Mouse (Mus musculus): ENCODE measurements around the gene Polr2h. TPM values are rescaled to one million over a fixed set of nuclear protein-coding genes. Genes with fewer than 3 reads are reported as not detected.
A peak's percentile ranks its signal among the peaks of the same experiment; 100 is the strongest.

The Polr2h gene
- polyA plus RNA-seq, 1 experiment from 2014 or later, result 95.9 TPM

- no peak for DNase-seq (ENCODE audit: low spot score)
- H3K9ac ChIP-seq, result no peak overlapping the region
- H3K4me2 ChIP-seq (replicated peaks), result no peak overlapping the region
- 0 out of 2 replicates have a peak, but pooled peaks cover 2% of the 10 kb centered on the region for H3K4me1 ChIP-seq (replicated peaks; ENCODE audit: control insufficient read depth, insufficient read depth, low read length)
- no peaks in the 10 kb centered on the region for H3K9me3 ChIP-seq (ENCODE audit: control insufficient read depth, low read length)
- ATAC-seq (ENCODE audit: low FRiP score), result no peak
- H3K36me3 ChIP-seq (replicated peaks; ENCODE audit: control insufficient read depth, insufficient read depth), result peaks cover 15% of the 10 kb centered on the region
- H3K4me3 ChIP-seq (replicated peaks; ENCODE audit: low read length), result no peak overlapping the region
- WGBS, result 67% methylated on average over 1 of the region's 1 CpGs
- H3K27ac ChIP-seq, result no peak overlapping the region
- no peaks in the 10 kb centered on the region for H3K27me3 ChIP-seq (ENCODE audit: control insufficient read depth, insufficient read depth, low read length)
Observed at GRCm38 (mm10) chr16:20726384-20726783, 8.9 kb downstream of the Polr2h start.

DNA sequence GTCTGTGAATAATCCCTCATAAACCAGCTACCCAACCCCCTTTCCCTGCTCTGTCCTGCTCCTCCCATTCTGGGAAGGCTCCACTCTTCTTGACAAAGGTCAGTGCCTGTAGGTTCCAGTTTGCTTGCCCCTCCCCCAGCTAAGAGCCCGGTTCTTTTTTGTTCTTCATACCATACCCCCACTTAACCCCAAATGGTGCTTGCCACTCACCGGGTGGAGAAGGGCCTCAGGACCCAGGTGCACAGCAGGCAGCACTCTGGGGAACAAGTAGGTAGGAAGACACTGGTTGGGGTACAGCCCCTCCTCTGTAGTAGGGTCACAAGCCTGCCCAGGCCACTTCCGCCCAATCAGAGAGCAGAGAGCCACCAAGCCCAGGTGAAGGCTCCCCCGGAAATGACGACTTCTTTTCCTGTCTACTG, 12.8 kb downstream of the Polr2h start:
- DNase-seq (ENCODE audit: low spot score) (no peak), ATAC-seq (ENCODE audit: low FRiP score) (no peak)
- H3K27me3 ChIP-seq (ENCODE audit: control insufficient read depth, insufficient read depth, low read length), result peaks cover 9% of the 10 kb centered on the region
- H3K36me3 ChIP-seq (replicated peaks; ENCODE audit: control insufficient read depth, insufficient read depth), result no peaks in the 10 kb centered on the region
- H3K27ac ChIP-seq, result no peak overlapping the region
- H3K4me3 ChIP-seq (replicated peaks; ENCODE audit: low read length), result no peak overlapping the region
- H3K4me2 ChIP-seq (replicated peaks), result no peak overlapping the region
- 48% methylated on average over 5 of the region's 5 CpGs for WGBS
- no peak overlapping the region for H3K9ac ChIP-seq
- H3K9me3 ChIP-seq (ENCODE audit: control insufficient read depth, low read length), result no peaks in the 10 kb centered on the region
- H3K4me1 ChIP-seq (replicated peaks; ENCODE audit: control insufficient read depth, insufficient read depth, low read length), result peaks cover 16% of the 10 kb centered on the region

- no peak for DNase-seq (ENCODE audit: low spot score)
- H3K27ac ChIP-seq, result no peak overlapping the region
Observed at GRCm38 (mm10) chr16:20731688-20732087, 14.2 kb downstream of the Polr2h start.

GRCm38 (mm10) chr16:20732251-20732924, 14.9 kb downstream of the Polr2h start:
- ATAC-seq (ENCODE audit: low FRiP score), result peak; percentile 63
- WGBS, result 0% methylated on average over 26 of the region's 30 CpGs

More at GRCm38 (mm10) chr16:20731688-20732087, 14.2 kb downstream of the Polr2h start:
- Histone ChIP-seq H3K36me3 (replicated peaks; ENCODE audit: control insufficient read depth, insufficient read depth) (0 out of 2 replicates have a peak, but pooled peaks cover 7% of the 10 kb centered on the region), H3K4me3 (replicated peaks; ENCODE audit: low read length) (no peak overlapping the region), H3K4me2 (replicated peaks) (0 out of 2 replicates have a peak overlapping the region, but pooled peaks have one; percentile 87), H3K4me1 (replicated peaks; ENCODE audit: control insufficient read depth, insufficient read depth, low read length) (peaks cover 16% of the 10 kb centered on the region), H3K9me3 (ENCODE audit: control insufficient read depth, low read length) (no peaks in the 10 kb centered on the region), H3K9ac (no peak overlapping the region), H3K27me3 (ENCODE audit: control insufficient read depth, insufficient read depth, low read length) (peaks cover 10% of the 10 kb centered on the region)
- ATAC-seq (ENCODE audit: low FRiP score), result no peak; the same call in 1 of the 2 replicates
- WGBS, result 60% methylated on average over 5 of the region's 5 CpGs

GRCm38 (mm10) chr16:20732925-20733730, 15.7 kb downstream of the Polr2h start, which contains the start of gene Chrd:
Chrd (plus strand) TSS chr16:20733127.
- Histone ChIP-seq H3K4me1 (replicated peaks; ENCODE audit: control insufficient read depth, insufficient read depth, low read length) (peaks cover 16% of the 10 kb centered on the region), H3K27me3 (ENCODE audit: control insufficient read depth, insufficient read depth, low read length) (peaks cover 10% of the 10 kb centered on the region), H3K4me3 (replicated peaks; ENCODE audit: low read length) (peak within 1 kb of the TSS; percentile 81), H3K9ac (peak within 1 kb of the TSS; percentile 89), H3K4me2 (replicated peaks) (peak within 1 kb of the TSS; percentile 87), H3K36me3 (replicated peaks; ENCODE audit: control insufficient read depth, insufficient read depth) (0 out of 2 replicates have a peak, but pooled peaks cover 13% of the 10 kb centered on the region), H3K27ac (peak within 1 kb of the TSS; percentile 83), H3K9me3 (ENCODE audit: control insufficient read depth, low read length) (no peaks in the 10 kb centered on the region)
- DNase-seq (ENCODE audit: low spot score) (peak; percentile 54), ATAC-seq (ENCODE audit: low FRiP score) (peak; percentile 81)
- under 1% methylated on average over 61 of the region's 70 CpGs for WGBS

More at GRCm38 (mm10) chr16:20732251-20732924, 14.9 kb downstream of the Polr2h start:
- peak overlapping the region; percentile 83 for H3K27ac ChIP-seq
- no peaks in the 10 kb centered on the region for H3K9me3 ChIP-seq (ENCODE audit: control insufficient read depth, low read length)
- H3K4me3 ChIP-seq (replicated peaks; ENCODE audit: low read length), result peak overlapping the region; percentile 81
- H3K27me3 ChIP-seq (ENCODE audit: control insufficient read depth, insufficient read depth, low read length), result peaks cover 10% of the 10 kb centered on the region
- DNase-seq (ENCODE audit: low spot score), result peak; percentile 46
- H3K36me3 ChIP-seq (replicated peaks; ENCODE audit: control insufficient read depth, insufficient read depth), result 0 out of 2 replicates have a peak, but pooled peaks cover 13% of the 10 kb centered on the region
- H3K4me2 ChIP-seq (replicated peaks), result peak overlapping the region; percentile 87
- peak overlapping the region; percentile 89 for H3K9ac ChIP-seq
- H3K4me1 ChIP-seq (replicated peaks; ENCODE audit: control insufficient read depth, insufficient read depth, low read length), result peaks cover 16% of the 10 kb centered on the region

- peak within 1 kb of the TSS; percentile 81 for H3K4me3 ChIP-seq (replicated peaks; ENCODE audit: low read length)
- H3K4me1 ChIP-seq (replicated peaks; ENCODE audit: control insufficient read depth, insufficient read depth, low read length), result peaks cover 16% of the 10 kb centered on the region
- H3K27me3 ChIP-seq (ENCODE audit: control insufficient read depth, insufficient read depth, low read length), result peaks cover 10% of the 10 kb centered on the region
- ATAC-seq (ENCODE audit: low FRiP score) (no peak), DNase-seq (ENCODE audit: low spot score) (peak; percentile 59)
- peak within 1 kb of the TSS; percentile 87 for H3K4me2 ChIP-seq (replicated peaks)
- peak within 1 kb of the TSS; percentile 89 for H3K9ac ChIP-seq
- no peaks in the 10 kb centered on the region for H3K9me3 ChIP-seq (ENCODE audit: control insufficient read depth, low read length)
- 3% methylated on average over 45 of the region's 45 CpGs for WGBS
- peak within 1 kb of the TSS; percentile 83 for H3K27ac ChIP-seq
- H3K36me3 ChIP-seq (replicated peaks; ENCODE audit: control insufficient read depth, insufficient read depth), result 0 out of 2 replicates have a peak, but pooled peaks cover 13% of the 10 kb centered on the region
Observed at GRCm38 (mm10) chr16:20733731-20734730, 16.6 kb downstream of the Polr2h start, which contains the start of gene Thpo. Thpo (minus strand) TSS chr16:20734511.

GRCm38 (mm10) chr16:20735651-20736050, 18.2 kb downstream of the Polr2h start:
- Histone ChIP-seq H3K9me3 (ENCODE audit: control insufficient read depth, low read length) (no peaks in the 10 kb centered on the region), H3K4me3 (replicated peaks; ENCODE audit: low read length) (no peak overlapping the region), H3K4me2 (replicated peaks) (no peak overlapping the region), H3K27me3 (ENCODE audit: control insufficient read depth, insufficient read depth, low read length) (peaks cover 10% of the 10 kb centered on the region), H3K27ac (no peak overlapping the region), H3K9ac (no peak overlapping the region), H3K4me1 (replicated peaks; ENCODE audit: control insufficient read depth, insufficient read depth, low read length) (peaks cover 16% of the 10 kb centered on the region), H3K36me3 (replicated peaks; ENCODE audit: control insufficient read depth, insufficient read depth) (0 out of 2 replicates have a peak, but pooled peaks cover 13% of the 10 kb centered on the region)
- 83% methylated on average over 5 of the region's 5 CpGs for WGBS
- DNase-seq (ENCODE audit: low spot score) (no peak), ATAC-seq (ENCODE audit: low FRiP score) (no peak)

DNA sequence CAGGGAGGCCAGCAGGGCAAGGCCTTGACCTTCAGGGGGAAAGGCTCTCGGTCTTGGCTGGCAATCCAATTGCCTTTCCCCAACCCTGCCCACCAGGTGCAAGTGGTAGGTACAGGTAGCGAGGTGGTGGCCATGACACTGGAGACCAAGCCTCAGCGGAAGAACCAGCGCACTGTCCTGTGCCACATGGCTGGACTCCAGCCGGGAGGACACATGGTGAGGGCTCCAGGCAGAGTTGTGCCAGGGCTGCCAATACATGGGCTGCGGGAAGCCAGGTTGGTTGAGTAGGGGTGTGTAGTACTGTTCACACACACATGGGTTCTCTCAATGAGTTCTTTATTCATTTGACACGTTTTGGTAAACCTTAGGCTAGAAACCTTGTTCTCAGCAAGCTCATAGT, 18.7 kb downstream of the Polr2h start:
- H3K4me1 ChIP-seq (replicated peaks; ENCODE audit: control insufficient read depth, insufficient read depth, low read length), result peaks cover 16% of the 10 kb centered on the region
- peaks cover 10% of the 10 kb centered on the region for H3K27me3 ChIP-seq (ENCODE audit: control insufficient read depth, insufficient read depth, low read length)
- WGBS, result 92% methylated on average over 7 of the region's 7 CpGs
- no peak for ATAC-seq (ENCODE audit: low FRiP score)
- H3K27ac ChIP-seq, result no peak overlapping the region
- H3K36me3 ChIP-seq (replicated peaks; ENCODE audit: control insufficient read depth, insufficient read depth), result 0 out of 2 replicates have a peak, but pooled peaks cover 17% of the 10 kb centered on the region
- H3K4me2 ChIP-seq (replicated peaks), result no peak overlapping the region
- DNase-seq (ENCODE audit: low spot score), result no peak
- H3K9me3 ChIP-seq (ENCODE audit: control insufficient read depth, low read length), result no peaks in the 10 kb centered on the region
- H3K4me3 ChIP-seq (replicated peaks; ENCODE audit: low read length), result no peak overlapping the region
- no peak overlapping the region for H3K9ac ChIP-seq
